Mouse (Mus musculus) B cell, adult 62 days (primary cell): ENCODE measurements around the gene Glb1l2. TPM values are rescaled to one million over a fixed set of nuclear protein-coding genes. Genes with fewer than 3 reads are reported as not detected.

Source experiments
- total RNA-seq: library from RNA; stranded (reverse); gene quantifications from 4 replicates; pipeline ENCODE4 v1.2.4, GENCODE M21; 2023

The Glb1l2 gene
- not detected in 4 replicates for total RNA-seq

DNA sequence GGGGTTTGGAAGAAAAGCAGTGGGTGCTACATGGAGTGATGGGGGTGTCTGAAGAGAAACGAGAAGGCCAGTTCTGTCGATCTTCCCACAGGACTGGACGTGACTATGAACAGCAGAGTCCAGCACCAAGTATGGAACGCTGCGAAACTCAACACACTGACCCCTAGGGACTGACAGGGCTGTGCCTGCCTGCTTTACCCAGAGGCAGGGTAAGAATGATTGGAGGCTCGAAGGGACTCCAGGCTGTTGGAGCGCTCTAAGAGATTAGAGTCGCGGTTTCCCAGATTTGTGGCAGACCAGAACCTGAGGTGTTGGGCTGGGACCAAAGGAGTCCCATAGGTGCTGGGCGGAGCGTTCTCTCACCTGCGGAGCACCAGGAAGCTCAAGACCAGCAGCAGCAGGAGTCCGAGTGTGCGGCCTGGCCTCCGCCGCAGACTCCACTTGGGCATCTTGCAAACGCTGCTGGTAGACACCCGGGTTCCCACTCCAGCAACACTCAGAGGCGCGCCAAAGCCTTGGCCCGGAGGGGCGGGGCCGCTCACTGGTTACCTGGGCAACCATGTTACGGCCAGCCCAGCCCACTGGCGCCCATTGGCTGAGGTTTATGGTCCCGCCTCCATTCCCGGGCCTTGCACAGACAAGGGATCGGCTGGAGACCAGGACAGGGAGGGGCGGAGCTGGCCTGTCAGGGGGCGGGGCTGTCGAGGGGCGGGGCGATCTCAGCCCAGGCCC, at the start of gene Glb1l2:
TSS of gene Glb1l2 (minus strand) at position 534 of the 732 bp plus-strand sequence.

DNA sequence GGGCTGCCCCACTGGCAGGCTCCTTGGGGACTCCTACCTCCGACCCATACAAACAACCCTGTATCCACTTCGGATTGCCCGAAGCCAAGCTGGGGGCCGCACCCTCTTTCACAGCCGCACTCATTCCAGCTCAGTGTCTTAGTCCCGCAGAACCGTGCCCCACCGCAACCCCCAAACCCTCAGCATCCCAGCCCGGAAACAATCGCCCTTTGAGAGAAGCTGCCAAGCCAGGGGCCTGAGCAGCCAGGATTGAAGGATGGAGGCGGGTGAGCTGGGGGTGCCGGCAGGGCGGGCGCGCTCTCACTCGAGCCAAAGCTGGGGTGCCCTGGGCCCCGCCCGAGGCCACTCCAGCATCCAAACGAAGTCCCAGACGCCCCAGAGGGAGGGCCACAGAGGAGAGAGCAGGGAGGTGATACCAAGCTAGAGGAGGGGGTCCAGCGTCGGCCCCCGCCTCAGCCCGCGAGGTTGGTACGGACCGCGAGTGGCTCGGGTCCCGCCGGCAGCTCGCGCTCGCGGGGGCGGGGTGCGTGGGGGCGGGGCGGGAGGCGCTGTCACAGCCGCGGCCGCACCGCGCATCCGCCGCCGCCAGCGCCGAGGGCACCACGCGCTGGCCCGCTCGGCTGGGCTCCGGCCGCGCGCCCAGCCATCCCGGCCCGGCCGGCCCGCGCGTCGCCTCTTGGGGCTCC, 72.9 kb downstream of the Glb1l2 start, which contains the start of gene B3gat1:
TSS of gene B3gat1 (plus strand) at position 523 of the 686 bp plus-strand sequence.

Other genes starting within 250 kb of the Glb1l2 start
- gene B3gat1, start 72.7 kb downstream of the Glb1l2 start, total RNA-seq: not detected in 4 replicates
- not detected in 4 replicates for gene Glb1l3, start 54.4 kb upstream of the Glb1l2 start, total RNA-seq
- gene Gm1110, start 116.6 kb upstream of the Glb1l2 start, total RNA-seq: not detected in 4 replicates
- gene Acad8, start 193.1 kb upstream of the Glb1l2 start, total RNA-seq: 6.5 to 8.0 TPM (median 7.3 TPM) in 4 replicates
- gene Thyn1, start 193.2 kb upstream of the Glb1l2 start, total RNA-seq: 5.5 to 7.3 TPM (median 5.7 TPM) in 4 replicates
- 1.7 to 2.7 TPM (median 2.4 TPM) in 4 replicates for gene Vps26b, start 223.6 kb upstream of the Glb1l2 start, total RNA-seq
- gene Ncapd3, start 223.7 kb upstream of the Glb1l2 start, total RNA-seq: 14.1 to 20.1 TPM (median 18.2 TPM) in 4 replicates